Comparison of ENCODE assay signal across 8 mouse cellular contexts in the genomic region with DNA sequence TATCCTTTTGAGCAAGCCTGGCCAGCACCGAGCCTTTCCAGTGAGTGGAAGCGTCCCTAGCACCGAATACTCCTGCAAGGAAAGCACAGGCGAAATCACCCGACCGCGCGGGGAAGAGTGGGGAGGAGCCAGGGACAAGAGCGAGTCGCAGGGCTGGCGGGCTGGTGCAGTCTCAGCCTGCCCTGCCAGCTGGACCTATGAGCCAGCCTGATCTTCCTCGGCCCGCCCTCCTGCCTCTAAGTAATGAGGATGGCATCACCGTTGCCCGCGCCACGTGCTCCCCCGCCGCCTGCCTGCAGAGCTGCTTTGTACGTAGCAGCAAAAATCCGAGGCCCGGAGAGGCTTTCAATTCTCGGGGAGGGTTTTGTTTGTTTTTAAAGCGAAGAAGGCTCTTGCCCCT. TPM values are rescaled to one million over a fixed set of nuclear protein-coding genes. Genes with fewer than 3 reads are reported as not detected.
DNase-seq lines count a peak whose midpoint lies in the region; ATAC-seq lines count a peak whose summit lies in the region.

No protein-coding gene starts in this region.

- H3K27me3 ChIP-seq in hindbrain, embryonic 10.5 days (ENCODE audit: insufficient read depth, poor library complexity, severe bottlenecking): no peaks in the 10 kb centered on the region

- peak; percentile 94 for DNase-seq in Muller cell, postnatal 12 days (ENCODE audit: inconsistent ontology term)
- DNase-seq in cerebellum, adult 9-11 months: peak; percentile 96
- DNase-seq in hindbrain, embryonic 10.5 days (ENCODE audit: low spot score): peak; percentile 82
- DNase-seq in layer of hippocampus, postnatal 25 days (ENCODE audit: extremely low spot score in 1 of 2, low spot score in 1 of 2): peak; percentile 69 to 70
- peak; percentile 88 for DNase-seq in lung, postnatal 14 days
- DNase-seq in ovary, postnatal 36 days (ENCODE audit: low spot score): peak; percentile 87
- peak; percentile 83 for DNase-seq in thymus, postnatal 14 days

- WGBS in hindbrain, embryonic 10.5 days: 1% methylated on average over 24 of the region's 24 CpGs

- H3K4me3 ChIP-seq in hindbrain, embryonic 10.5 days: peak overlapping the region; percentile 44

- peak; percentile 92 for ATAC-seq in frontal cortex, adult (ENCODE audit: low TSS enrichment)

- H3K9me3 ChIP-seq in hindbrain, embryonic 10.5 days: no peaks in the 10 kb centered on the region

- peak overlapping the region; percentile 83 for H3K27ac ChIP-seq in hindbrain, embryonic 10.5 days

- H3K36me3 ChIP-seq in hindbrain, embryonic 10.5 days: peaks cover 24% of the 10 kb centered on the region

- H3K4me1 ChIP-seq in hindbrain, embryonic 10.5 days (replicated peaks): peaks cover 96% of the 10 kb centered on the region

RNA-seq across cellular contexts. Expression of a gene that starts 22.5 kb away (rescaled TPM):
- 211 and 251 TPM in 2 replicates for polyA plus RNA-seq in hindbrain, embryonic 10.5 days (2016; fragmentation: Nextera tagmentation; extraction: Ambion mirVana)
- 100 to 1,000 TPM; 285 to 296 TPM for total RNA-seq in layer of hippocampus, postnatal 25 days (2021)

Comparison
In these comparisons a context has a peak if more than half of its experiments do, and no peak if none do; other contexts are left out.
1. Peak in every context shown above with its lines: DNase-seq, ATAC-seq, H3K4me3 ChIP-seq and H3K27ac ChIP-seq.